Mouse (Mus musculus): Measurements from ENCODE around the gene C1qtnf9.
A peak's percentile ranks its signal among the peaks of the same experiment; 100 is the strongest.

Gene C1qtnf9

DNA sequence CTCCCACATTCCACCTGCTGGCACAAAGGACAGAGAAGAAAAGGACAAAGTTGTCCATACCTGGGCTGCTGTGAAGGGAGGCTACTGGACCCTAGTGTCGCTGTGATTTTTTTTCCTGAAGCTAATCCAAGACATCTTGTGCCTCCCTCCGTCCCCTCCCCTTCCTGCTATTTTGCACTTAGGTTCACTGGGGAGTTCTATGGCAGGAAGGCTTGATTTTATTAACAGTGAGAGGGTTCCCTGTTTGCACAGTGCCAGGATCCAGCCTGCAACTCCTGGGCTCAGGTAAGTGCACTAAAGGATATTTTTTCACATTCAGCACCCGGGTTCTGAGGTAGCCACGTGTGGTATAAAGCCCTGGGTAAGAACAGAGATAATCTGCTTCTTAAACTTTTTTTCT, at the start of gene C1qtnf9:
C1qtnf9 (plus strand) TSS at position 251 of the 400 bp plus-strand sequence.
- DNase-seq = no peak

DNA sequence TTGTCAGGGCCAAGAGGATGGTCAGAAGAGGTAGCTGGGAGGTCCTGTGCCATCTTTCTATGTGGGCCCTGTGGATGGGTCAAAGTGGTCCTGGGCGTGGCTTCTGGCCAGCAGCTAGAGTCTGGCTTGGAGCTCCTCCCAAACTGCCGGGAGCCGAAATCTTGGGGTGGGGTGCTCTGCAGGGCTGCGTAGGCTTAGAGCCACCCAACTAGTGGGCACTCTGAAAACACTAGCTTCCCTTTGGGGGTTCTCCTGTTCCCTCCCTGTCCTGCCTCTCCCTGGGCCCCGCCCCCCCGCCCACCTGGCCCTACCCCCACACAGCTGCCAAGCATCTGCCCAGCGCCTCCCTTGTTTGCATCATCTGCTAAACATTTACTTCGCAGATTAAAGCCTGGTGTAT, 46.6 kb upstream of the C1qtnf9 start:
- DNase-seq = no peak

DNA sequence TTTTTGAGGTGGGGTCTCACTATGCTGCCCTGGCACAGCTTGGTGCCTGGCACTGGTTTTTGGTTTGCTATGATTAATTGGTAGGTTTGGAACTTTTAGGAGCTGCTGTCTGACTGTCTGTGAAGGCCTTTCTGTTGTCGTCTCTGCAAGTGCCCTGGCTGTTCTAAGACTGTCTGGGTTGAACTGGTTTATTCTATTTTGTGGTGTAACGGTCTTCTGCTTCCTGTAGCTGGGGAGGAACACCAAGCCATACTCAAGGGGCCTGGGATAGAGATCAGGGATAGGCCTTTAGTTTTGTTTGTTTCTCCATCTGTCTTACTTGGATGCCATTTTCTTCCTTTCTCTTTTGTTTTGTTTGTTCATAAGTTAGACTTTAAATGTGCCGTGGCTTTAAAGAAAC, 46.0 kb upstream of the C1qtnf9 start:
- DNase-seq = no peak

DNA sequence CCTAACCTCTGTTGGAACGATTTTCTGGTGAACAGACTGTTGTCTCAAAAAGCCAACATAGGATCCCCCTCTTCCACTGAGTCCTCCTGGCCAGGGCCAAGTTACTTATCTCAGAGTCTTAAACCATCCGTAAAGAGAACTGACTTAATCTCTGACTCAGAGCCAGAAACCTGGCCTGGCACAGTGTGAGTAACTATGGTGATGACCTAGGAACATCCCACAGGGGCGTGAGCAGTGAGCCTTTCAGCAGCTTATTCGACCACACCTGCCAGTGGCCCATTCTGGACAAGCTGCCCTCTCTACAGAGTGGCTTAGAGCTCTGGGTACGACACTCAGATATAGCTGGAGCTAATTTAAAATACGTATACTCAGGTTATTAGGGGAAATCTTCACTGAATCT, 41.8 kb upstream of the C1qtnf9 start:
- DNase-seq = peak; percentile 32 to 45

DNA sequence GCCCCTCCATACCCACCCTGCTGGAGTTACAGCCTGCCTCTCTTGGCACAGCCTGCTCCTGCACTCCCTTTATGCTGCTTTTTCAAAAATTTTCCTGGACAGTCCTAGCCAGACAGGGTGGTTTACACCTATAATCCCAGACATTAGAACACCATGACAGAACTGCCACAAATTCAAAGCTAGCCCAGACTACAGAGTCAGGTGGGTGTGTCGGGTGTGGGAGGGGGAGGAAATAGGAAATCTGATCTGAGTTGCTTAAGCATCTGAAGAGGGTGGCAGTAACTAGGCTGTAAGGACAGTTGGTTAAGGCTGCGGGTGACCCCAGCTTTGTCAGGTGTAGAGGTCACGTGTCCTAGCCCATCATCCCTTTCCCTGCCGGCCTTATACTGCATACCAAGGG, 40.8 kb upstream of the C1qtnf9 start:
- no peak for DNase-seq

DNA sequence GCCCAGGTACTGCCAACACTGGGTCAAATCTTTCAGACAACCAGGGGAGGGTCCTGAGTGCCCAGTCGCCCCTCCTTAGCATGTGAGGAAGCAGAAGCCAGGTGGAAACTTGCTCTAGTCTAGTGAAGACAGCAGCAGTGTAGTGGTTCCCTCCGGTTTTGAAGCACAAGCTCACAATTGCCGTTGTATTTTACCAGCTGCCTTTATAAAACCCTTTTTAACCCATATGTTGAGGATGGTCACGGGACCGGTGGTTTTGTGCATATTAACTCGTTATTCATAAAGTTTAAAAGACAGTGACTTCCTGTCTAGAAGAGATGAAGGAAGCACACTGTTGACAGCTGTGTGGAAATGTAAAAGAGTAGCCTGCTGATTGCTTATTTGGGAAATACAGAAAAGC, 35.9 kb upstream of the C1qtnf9 start:
- DNase-seq = no peak

DNA sequence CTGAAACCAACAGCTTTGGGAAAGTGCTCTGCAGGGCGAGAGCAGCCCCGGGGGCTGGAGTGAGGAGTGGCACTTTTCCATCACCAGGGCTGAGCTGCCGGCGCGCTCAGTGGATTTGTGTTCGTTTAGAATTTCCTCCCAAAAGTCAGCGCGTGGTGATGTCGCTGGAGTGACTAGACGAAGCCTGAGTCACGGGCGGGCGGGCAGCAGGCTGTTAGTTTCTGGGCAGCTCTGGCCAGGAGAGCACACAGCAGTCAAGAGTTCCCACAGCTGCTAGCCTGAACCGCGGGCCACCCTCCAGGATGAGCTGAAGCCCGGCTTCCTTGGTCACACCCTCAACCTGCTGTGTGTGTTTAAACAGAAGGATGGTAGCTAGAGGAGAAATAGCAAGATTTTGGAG, 35.1 kb upstream of the C1qtnf9 start:
- DNase-seq = no peak

DNA sequence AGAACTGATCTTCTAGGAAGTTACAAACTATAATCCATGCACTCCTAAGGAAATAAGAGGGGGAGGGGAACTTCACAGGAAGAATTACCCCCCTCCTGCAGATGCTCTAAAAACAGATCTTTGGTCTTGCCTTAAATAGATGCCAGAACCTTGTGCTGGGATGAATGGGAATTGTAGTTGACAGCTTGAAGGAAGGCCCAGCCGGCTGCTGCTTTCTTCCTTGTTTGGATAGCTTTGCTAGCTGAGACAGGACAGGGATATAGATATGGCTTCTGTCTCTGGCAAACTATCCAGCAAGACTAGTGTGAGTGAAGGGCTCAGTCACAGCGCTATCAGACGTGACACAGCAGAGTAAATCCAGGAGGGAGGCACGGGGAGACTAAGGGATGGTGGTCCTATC, 34.2 kb upstream of the C1qtnf9 start:
- DNase-seq = no peak

DNA sequence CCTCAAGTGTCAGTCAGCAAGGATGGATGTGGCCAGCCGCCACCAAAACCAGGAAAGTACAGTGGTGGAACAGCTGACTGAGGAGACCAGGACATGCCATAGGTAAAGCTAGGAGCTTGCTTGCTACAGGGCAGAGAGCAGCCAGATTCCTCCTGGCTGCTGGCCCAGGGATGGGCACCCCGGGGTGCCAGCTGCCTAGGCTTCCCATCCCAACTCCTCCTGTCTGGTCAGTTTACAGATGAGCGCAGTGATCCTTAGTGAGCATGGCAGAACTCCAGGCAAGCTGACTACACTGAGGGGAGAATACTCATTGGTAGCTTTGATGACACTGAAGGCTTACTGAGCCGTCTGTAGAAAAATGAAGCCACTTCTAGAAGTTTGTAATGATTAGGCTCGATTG, 32.7 kb upstream of the C1qtnf9 start:
- DNase-seq = peak; percentile 31 to 48

DNA sequence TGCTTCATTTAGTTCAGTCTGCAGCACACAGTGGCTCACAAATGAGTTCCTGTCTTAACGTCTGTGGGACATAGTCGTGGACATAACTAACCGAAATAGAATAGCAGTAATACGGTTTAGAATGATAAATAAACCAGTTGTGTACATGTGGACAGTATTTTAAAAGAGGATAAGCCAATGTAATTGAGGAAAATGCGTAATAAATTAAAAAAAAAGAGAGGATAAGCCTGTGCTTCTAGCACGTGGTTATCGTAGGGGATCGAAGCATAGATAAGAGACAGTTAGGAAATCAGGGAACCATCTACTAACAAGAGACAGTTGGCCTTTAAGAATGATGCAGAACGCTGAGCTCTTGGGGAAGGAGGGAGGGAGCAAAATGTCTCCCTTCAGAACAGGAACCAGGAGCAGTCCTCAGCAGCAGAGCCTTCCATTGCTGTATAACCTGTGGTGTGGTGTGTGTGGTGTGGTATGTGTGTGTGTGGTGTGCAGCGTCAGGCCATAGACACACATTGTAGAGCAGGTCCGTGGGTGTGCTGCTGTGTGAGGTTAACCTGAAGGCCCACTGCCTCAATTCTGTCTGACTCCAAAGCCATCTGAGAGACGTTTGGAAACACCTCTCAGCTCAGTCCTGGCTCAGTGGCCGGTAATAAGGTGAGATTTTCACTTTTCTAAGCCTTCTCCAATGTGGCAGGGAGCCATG, 31.9 kb upstream of the C1qtnf9 start:
- no peak for DNase-seq

DNA sequence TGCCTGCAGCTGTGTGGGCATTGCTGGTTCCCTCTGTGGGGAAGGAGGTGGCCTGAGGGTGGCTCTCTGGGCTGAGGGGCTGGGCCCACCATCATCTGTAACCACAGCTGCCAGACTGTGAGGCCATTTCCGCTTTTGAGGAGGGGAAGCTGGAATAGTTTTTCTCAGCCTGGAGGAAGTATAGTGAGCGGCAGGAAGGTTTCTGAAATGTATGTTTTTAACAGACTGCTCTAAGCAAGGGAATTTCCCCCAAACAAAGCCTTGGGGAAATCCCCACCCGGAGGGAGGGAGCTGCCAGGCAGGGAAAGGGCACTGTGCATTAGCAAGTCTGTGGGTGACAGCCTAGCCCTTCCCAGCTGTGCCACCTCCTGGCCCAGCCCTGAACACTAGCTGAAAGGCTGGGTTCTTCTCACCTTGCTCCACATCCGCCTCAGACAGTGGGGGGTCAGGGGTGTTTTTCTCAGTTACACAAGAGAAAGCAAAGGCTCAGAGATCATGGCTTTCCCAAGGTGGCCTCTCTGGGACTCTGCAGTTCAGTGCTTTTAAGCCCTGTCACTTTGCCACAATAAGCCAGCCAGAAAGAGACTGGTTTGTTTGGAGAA, 31.2 kb upstream of the C1qtnf9 start:
- no peak for DNase-seq

DNA sequence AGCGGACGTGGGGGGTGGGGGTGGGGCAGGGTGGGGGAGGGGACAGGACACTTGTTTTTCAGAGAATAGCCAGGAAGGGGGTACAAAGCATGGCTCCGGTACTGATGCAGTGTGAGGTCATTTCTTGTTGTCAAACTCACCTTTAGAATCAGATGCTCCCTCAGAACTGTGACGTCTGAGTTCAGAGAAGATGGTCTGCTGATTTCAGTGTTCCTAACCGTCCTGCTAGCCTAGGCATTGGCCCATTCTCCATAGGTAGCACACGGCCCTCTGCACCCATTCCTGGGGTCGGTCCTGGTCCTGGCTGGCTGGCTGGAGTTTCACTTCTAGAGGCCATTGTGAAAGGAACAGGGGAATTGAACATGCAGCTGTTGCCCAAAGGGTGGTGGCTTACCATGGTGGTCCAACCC, 30.7 kb upstream of the C1qtnf9 start:
- DNase-seq = no peak

DNA sequence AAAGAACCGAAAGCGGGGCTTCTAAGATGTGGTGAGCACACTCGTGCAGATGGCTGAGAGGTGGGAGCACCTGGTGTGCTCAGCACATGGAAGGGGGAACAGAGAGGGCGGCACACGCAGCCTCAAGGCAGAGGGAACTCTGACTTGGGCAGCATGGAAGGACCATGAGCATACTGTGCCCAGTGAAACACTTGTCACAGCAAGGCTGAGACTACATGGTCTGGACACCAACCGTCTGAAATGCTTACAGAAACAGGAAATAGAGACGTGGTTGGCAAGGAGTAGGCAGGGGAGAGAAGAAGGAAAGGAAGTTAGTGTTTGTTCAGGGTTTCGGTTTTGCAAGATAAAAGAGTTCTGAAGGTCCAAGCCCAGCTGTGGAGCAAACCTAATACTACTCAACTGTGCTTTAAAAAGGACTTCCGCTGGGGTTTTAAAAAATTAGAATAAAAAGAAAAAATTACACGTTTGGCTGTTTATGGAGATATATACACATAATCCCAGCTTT, 29.4 kb upstream of the C1qtnf9 start:
- no peak for DNase-seq

DNA sequence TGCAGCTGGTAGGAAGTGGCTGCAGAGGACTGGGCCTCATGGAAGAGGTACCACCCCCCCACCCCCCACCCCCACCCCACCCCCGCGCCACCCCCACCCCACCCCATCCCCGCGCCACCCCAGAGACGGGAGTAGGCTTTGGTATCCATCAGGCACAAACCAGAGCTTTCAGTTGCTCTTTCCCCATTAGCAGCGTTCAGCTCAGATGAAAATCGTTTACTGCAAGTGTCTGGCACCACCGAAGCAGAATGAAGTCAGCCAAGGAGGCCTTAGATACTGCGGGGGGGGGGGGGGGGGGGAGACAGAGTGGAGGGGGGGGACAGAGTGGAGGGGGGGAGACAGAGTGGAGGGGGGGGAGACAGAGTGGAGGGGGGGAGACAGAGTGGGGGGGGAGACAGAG, 28.8 kb upstream of the C1qtnf9 start:
- no peak for DNase-seq

DNA sequence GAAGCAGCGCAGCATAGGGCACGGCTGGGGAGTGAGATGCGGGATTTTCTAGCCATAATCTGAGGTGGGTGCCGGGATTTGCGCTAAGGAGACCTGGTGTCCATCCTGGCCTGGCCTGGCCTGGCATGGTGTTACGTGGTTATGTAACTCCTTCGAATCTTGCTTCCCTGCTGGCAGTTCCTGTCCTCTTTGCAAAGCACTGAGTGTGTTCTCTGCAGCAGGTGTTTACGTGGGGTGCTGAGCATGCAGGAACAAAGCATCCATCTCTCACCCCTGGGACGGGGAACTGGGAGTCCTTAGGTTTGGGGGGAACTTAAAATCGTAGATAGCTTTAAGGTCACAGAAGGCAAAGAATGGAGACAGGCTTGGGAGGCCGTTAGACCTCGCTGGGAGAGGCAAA, 28.3 kb upstream of the C1qtnf9 start:
- DNase-seq = peak; percentile 42 to 44

DNA sequence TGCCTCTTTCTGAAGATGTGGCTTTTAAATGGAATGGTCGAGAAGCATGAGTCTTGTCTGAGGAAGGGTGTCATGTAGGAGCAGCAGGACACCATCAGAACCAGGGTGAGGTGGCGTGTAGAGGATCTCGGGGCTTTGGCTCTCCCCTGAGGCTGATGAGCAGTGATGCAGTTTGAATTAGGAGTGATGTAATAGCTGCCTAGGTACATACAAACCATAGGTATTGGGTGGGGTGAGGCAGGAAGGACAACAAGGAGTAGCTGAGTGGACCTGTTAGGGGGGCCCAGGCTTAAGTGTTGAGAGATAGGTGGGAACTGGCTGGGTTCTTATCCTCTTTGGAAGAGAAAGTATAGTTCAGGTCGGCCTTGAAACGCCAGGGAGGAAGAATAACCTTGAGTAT, 27.4 kb upstream of the C1qtnf9 start:
- DNase-seq = no peak

DNA sequence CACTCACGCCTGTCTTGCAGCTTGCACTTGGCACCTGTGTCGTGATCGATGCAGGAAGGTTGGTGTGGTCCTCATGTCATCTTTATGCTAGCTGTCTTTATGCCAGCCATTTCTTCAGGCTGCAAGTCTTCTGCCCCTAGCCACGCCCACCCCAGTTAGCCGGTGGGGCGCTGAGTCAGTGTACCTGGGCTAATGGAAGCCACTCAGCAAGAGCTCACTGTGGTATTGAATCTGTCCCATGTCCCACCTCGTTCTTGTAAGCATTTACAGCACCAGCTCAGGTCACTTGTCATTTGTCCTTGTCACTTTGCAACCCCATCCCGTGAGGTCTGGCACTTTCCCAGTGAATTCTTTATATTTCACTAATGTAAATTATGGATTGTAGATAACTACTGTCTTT, 26.9 kb upstream of the C1qtnf9 start:
- DNase-seq = peak in 1 of 2 experiments; percentile 36

DNA sequence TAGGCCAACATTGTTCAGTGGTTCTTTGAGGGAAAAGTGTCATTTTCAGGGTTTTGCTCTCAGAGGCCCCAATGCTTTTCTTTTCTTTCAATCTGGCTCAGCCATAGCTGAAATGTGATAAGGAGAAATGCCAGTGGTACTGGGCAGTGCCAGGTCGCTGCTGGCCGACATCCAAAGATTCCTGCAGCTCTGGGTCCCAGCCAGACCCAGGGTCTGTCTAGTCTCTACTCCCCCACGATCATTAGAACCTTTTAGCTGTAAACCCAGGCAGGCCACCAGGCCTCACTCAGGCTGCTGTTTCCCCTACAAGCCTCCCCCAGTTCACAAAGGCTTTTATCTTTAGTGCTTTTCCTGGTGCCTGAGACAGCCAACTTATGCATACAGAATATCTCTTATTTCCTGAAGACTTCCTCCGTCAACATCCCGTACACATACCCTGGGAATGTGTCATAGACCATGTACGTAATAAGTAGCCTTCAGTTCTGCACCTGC, 26.4 kb upstream of the C1qtnf9 start:
- peak; percentile 77 to 78 for DNase-seq

DNA sequence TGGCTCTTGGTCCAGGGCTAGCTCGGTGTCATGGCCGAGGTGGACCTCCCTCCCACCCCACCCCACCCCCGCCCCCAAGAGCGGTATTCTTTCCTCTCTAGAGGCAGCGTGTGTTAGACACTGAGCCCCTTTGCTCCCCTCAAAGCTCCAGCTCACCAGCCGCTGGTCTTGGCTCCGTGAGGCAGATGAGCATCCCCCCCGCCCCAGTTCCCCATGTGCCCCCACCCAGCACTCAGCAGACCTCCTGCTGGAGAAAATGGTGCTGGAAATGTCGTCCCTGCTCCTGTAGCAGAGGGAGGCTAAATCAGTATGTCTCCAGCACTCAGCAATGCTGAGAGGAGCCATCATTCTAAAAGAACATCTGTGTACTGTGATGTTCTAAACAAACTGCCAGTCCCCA, 24.3 kb upstream of the C1qtnf9 start:
- no peak for DNase-seq

DNA sequence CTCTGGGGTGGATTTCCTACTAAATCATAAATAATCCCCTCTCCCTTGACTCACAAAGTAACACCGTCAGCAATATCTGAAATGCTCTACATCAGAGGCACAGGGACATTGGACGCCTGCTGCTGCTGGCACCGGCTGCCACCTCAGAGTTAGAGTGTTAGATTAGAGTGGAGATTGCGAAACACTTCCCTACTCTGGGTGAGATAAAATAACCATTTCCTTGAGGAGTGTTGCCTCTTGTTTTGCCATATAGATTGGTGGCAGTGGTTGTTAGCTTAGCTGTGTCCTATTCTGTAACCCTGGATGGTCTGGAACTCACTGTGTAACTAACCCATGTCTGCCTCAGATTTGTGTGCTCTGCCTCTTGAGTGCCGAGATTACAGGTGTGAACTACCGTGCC, 22.7 kb upstream of the C1qtnf9 start:
- DNase-seq = no peak

DNA sequence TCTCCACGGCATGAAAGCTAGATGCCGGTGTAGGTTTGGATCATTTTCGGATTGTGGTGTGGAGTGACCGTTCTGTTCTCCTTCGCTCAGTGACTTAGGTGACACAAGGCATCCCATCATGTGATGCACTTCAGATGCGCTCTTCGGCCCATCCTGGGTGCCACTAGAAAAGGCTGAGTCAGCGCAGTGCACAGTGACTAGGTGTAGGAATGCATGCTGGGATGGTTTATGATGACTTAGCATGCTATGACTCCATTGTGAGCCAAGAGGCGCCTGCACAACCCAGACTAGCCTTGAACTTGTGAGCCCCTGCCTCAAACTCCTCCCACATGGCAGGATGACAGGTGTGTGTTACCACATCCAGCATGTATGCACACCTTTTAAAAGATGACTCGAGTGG, 21.8 kb upstream of the C1qtnf9 start:
- no peak for DNase-seq

DNA sequence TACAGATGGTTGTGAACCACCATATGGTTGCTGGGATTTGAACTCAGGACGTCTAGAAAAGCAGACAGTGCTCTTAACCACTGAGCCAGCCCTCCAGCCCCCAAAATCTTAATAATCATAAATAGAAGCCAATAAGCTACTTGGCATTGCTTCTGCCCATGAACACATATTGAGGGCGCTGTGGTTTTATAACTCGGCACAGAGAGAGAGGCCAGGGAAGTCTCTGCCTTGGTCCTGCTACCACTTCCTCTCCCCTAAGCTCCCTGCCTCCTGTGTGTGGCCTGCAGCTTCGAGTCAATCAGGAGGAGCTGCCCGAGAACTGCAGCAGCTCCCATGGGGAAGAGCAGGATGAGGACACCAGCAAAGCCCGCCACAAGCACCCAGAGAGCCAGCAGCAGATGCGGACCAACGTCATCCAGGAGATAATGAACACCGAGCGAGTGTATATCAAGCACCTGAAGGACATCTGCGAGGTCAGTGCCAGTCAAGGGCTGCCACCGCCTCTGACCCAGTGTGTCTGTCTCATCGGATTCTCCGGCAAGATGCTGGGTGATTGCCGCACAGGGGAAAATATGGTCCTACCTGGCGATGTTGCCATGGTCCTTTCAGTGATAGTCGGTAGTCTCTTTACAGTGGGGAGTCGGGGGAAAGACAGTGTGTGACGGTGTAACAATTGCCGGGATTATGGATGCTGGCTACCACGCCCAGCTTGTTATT, 20.6 kb upstream of the C1qtnf9 start:
- DNase-seq = no peak

DNA sequence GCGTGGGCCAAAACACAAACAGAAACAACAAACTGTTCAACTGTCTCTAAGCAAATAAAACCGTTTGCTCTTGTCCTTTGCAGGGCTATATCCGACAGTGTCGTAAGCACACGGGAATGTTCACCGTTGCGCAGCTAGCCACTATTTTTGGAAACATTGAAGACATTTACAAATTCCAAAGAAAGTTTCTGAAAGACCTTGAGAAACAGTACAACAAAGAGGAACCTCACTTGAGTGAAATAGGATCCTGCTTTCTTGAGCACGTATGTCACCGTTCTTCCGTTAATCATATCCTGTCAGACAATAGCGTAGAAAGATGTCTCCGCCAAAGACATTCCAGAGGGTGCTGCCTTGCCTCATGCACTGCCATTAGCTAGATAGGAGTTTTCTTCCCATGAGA, 18.1 kb upstream of the C1qtnf9 start:
- DNase-seq = no peak

DNA sequence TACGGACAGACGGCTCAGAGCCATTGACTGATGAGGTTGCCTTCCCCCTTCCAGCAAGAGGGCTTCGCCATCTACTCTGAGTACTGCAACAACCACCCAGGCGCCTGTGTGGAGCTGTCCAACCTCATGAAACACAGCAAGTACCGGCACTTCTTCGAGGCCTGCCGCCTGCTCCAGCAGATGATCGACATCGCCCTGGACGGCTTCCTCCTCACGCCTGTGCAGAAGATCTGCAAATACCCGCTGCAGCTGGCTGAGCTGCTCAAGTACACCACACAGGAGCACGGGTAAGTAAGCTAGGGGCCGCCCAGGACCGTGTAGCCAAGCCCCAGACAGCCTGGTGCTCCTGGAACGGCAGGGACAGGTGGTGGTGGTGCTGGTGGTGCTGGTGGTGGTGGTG, 16.4 kb upstream of the C1qtnf9 start:
- no peak for DNase-seq

Measured in cerebellum, postnatal 36 days (tissue).